Mouse (Mus musculus) lung, embryonic 16.5 days (tissue): ENCODE measurements around the gene Pin1rt1. TPM values are rescaled to one million over a fixed set of nuclear protein-coding genes. Genes with fewer than 3 reads are reported as not detected.

ENCODE experiments used
- ATAC-seq: fragments of 200-750 bp; cut with Nextera tagmentation; 2 replicates; pipeline ENCODE4 v1.8.0; 2017; ENCODE audit warnings: low read depth, mild to moderate bottlenecking, moderate library complexity
- H3K27ac ChIP-seq: fragments of 300-500 bp; sonication (generic); 2 replicates; pipeline ENCODE4 v1.5.1; 2014; ENCODE audit warnings: mild to moderate bottlenecking, control low read depth, low read length
- H3K27me3 ChIP-seq: fragments of 300-500 bp; sonication (generic); 2 replicates; pipeline ENCODE4 v1.6.1; 2014; ENCODE audit warnings: low read depth, low read length, mixed read lengths; ENCODE audit not compliant: control insufficient read depth, insufficient read depth
- H3K36me3 ChIP-seq: fragments of 300-500 bp; sonication (generic); 2 replicates; pipeline ENCODE4 v1.6.1; 2014; ENCODE audit warnings: low read length; ENCODE audit not compliant: control insufficient read depth, insufficient read depth
- H3K4me1 ChIP-seq: fragments of 300-500 bp; sonication (generic); replicated peaks from 2 replicates; pipeline ENCODE4 v1.6.1; 2014; ENCODE audit warnings: low read length, mixed read lengths; ENCODE audit not compliant: control insufficient read depth, insufficient read depth
- H3K4me2 ChIP-seq: fragments of 300-500 bp; sonication (generic); 2 replicates; pipeline ENCODE4 v1.6.1; 2014; ENCODE audit warnings: low read depth, low read length, control low read depth
- H3K4me3 ChIP-seq: fragments of 300-500 bp; sonication (generic); 2 replicates; pipeline ENCODE4 v1.5.1; 2014; ENCODE audit warnings: mild to moderate bottlenecking, low read length, control low read depth
- H3K9ac ChIP-seq: fragments of 300-500 bp; sonication (generic); 2 replicates; pipeline ENCODE4 v1.6.1; 2014; ENCODE audit warnings: low read length, control low read depth
- H3K9me3 ChIP-seq: fragments of 300-500 bp; sonication (generic); 2 replicates; pipeline ENCODE4 v1.6.1; 2016; ENCODE audit warnings: low read length; ENCODE audit not compliant: control insufficient read depth
- WGBS: fragments of 180-500 bp; shearing (Covaris S2); extraction: QIAGEN DNeasy Blood & Tissue Kit; methylation state at CpG from one replicate; pipeline ENCODE4 v1.1.7; 2014; 5-methylcytosine and 5-hydroxymethylcytosine counted together
- polyA plus RNA-seq: library from polyadenylated mRNA; unstranded; fragments of >200 nt; fragmentation: Nextera tagmentation; extraction: Ambion mirVana; gene quantifications from 2 replicates; pipeline ENCODE4 v1.2.1, GENCODE M21; 2015

Gene Pin1rt1
- 0.18 and 0.21 TPM in 2 replicates for polyA plus RNA-seq

- no peaks in the 10 kb centered on the region for H3K27me3 ChIP-seq
- no peak within 1 kb of the TSS for H3K27ac ChIP-seq
- no peaks in the 10 kb centered on the region for H3K36me3 ChIP-seq
- no peak for ATAC-seq
- H3K4me3 ChIP-seq = no peak within 1 kb of the TSS
- no peak within 1 kb of the TSS for H3K4me2 ChIP-seq
- H3K9me3 ChIP-seq = no peaks in the 10 kb centered on the region
- WGBS = 86% methylated on average over 4 of the region's 4 CpGs
- peaks cover 2% of the 10 kb centered on the region; the same call in 1 of the 2 replicates for H3K4me1 ChIP-seq
- no peak within 1 kb of the TSS for H3K9ac ChIP-seq
Measured at GRCm38 (mm10) chr2:104716279-104716678, at the start of gene Pin1rt1. TSS of gene Pin1rt1 (minus strand) at chr2:104716379.

- 83% methylated on average over 4 of the region's 4 CpGs for WGBS
- Histone ChIP-seq H3K9ac (no peak overlapping the region), H3K36me3 (peaks cover 18% of the 10 kb centered on the region), H3K9me3 (no peaks in the 10 kb centered on the region), H3K4me1 (no peaks in the 10 kb centered on the region), H3K4me2 (no peak overlapping the region), H3K27ac (no peak overlapping the region), H3K4me3 (no peak overlapping the region), H3K27me3 (no peaks in the 10 kb centered on the region)
- ATAC-seq = no peak
Measured at GRCm38 (mm10) chr2:104764018-104764417, 47.8 kb upstream of the Pin1rt1 start.

- WGBS = 64% methylated on average over 8 of the region's 8 CpGs
- H3K4me3 ChIP-seq = no peak overlapping the region
- H3K36me3 ChIP-seq = peaks cover 15% of the 10 kb centered on the region
- no peaks in the 10 kb centered on the region for H3K27me3 ChIP-seq
- no peak overlapping the region for H3K27ac ChIP-seq
- H3K9ac ChIP-seq = no peak overlapping the region
- ATAC-seq = no peak
- H3K4me2 ChIP-seq = no peak overlapping the region
- H3K4me1 ChIP-seq = no peaks in the 10 kb centered on the region
- H3K9me3 ChIP-seq = no peaks in the 10 kb centered on the region
Measured at GRCm38 (mm10) chr2:104763134-104763703, 47.0 kb upstream of the Pin1rt1 start.

DNA sequence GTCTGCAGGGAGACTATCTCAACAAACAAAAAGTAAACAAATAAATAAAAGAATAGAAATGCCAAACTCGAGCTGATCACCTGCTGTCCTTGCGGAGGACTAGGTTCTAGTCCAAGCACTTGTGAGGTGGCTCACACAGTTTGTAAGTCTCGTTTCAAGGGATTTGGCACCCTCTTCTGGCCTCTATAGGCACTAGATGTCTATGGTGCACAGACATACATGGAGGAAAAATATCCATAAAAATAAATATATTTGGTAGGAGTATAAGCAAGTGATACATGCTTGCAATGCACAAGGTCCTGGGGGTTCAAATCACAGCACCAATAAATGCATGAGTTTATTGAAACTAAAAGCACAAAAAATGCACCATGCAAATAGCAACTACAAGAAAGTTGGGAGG is 34.4 kb upstream of the Pin1rt1 start:
- H3K9me3 ChIP-seq = no peaks in the 10 kb centered on the region
- peak; percentile 47; the same call in 1 of the 2 replicates for ATAC-seq
- H3K4me1 ChIP-seq = no peaks in the 10 kb centered on the region
- no peak overlapping the region for H3K4me2 ChIP-seq
- H3K27me3 ChIP-seq = no peaks in the 10 kb centered on the region
- WGBS = 53% methylated on average over 3 of the region's 3 CpGs
- H3K4me3 ChIP-seq = no peak overlapping the region
- no peak overlapping the region for H3K9ac ChIP-seq
- no peak overlapping the region for H3K27ac ChIP-seq
- no peaks in the 10 kb centered on the region for H3K36me3 ChIP-seq

DNA sequence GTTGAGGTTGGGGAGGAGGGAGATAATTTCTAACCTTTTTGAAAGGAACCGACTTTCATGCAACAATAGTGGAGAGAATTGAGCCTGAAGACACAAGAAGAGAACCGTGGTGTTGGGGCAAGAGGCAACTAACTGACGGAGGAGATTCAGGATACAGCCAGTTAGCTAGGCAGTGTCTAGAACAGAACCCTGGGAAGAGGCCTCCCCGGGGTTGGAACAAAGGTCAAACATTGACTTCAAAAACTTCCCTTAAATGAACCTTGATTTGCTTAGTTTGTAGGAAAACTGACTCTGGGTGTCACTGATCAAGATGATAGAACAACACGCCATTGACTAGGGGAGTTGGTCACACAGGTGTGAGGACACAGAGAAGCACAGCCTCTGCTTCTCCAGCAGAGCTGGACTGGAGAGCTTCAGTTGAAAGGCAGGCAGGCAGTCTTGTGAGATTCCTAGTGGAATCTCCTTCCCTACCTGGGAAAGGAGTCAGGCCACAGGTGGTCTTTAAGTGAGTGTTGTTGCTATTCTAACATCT is 32.5 kb upstream of the Pin1rt1 start:
- ATAC-seq = no peak
- 71% methylated on average over 5 of the region's 5 CpGs for WGBS
- H3K36me3 ChIP-seq = no peaks in the 10 kb centered on the region
- no peak overlapping the region for H3K27ac ChIP-seq
- no peak overlapping the region for H3K4me2 ChIP-seq
- H3K4me1 ChIP-seq = no peaks in the 10 kb centered on the region
- no peak overlapping the region for H3K9ac ChIP-seq
- H3K4me3 ChIP-seq = no peak overlapping the region
- H3K27me3 ChIP-seq = no peaks in the 10 kb centered on the region
- no peaks in the 10 kb centered on the region for H3K9me3 ChIP-seq

GRCm38 (mm10) chr2:104746251-104746650 is 30.1 kb upstream of the Pin1rt1 start:
- Histone ChIP-seq H3K27me3 (no peaks in the 10 kb centered on the region), H3K9me3 (no peaks in the 10 kb centered on the region), H3K4me2 (no peak overlapping the region), H3K9ac (no peak overlapping the region), H3K27ac (no peak overlapping the region), H3K36me3 (no peaks in the 10 kb centered on the region), H3K4me3 (no peak overlapping the region), H3K4me1 (peaks cover 3% of the 10 kb centered on the region; the same call in 1 of the 2 replicates)
- WGBS = 48% methylated on average over 8 of the region's 8 CpGs
- no peak for ATAC-seq

- H3K4me2 ChIP-seq = no peak overlapping the region
- no peak overlapping the region for H3K4me3 ChIP-seq
- peaks cover 6% of the 10 kb centered on the region; the same call in 1 of the 2 replicates for H3K4me1 ChIP-seq
- no peak for ATAC-seq
- no peak overlapping the region for H3K9ac ChIP-seq
- H3K27me3 ChIP-seq = no peaks in the 10 kb centered on the region
- H3K36me3 ChIP-seq = no peaks in the 10 kb centered on the region
- no peaks in the 10 kb centered on the region for H3K9me3 ChIP-seq
- H3K27ac ChIP-seq = no peak overlapping the region
- 53% methylated on average over 5 of the region's 5 CpGs for WGBS
Measured at GRCm38 (mm10) chr2:104743971-104744370, 27.8 kb upstream of the Pin1rt1 start.

GRCm38 (mm10) chr2:104743160-104743559 is 27.0 kb upstream of the Pin1rt1 start:
- Histone ChIP-seq H3K4me3 (peak overlapping the region; percentile 70), H3K4me2 (peak overlapping the region; percentile 81), H3K4me1 (peaks cover 6% of the 10 kb centered on the region; the same call in 1 of the 2 replicates), H3K36me3 (no peaks in the 10 kb centered on the region), H3K27ac (no peak overlapping the region), H3K9me3 (no peaks in the 10 kb centered on the region), H3K9ac (peak overlapping the region; percentile 71), H3K27me3 (no peaks in the 10 kb centered on the region)
- 8% methylated on average over 7 of the region's 7 CpGs for WGBS
- ATAC-seq = peak; percentile 22

DNA sequence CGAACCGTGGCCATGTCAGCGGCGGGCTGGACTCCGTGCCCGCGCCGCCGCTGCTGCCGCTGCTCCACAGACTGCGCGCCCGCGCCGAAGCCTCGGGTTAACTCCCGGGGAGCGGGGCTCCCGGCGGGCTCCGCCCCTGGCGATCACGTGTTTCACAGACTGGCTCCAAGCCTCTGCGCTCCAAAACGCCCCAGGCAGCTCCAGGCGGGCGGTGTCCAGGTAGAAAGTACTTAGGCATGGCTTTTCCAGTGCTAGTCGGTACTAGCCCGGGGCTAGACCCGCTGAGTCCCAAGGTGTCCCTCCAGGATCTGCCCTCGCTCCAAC is 26.5 kb upstream of the Pin1rt1 start, which contains the start of gene Depdc7:
TSS of gene Depdc7 (minus strand) at position 138 of the 324 bp plus-strand sequence.
- H3K4me3 ChIP-seq = peak within 1 kb of the TSS; percentile 70
- H3K27me3 ChIP-seq = no peaks in the 10 kb centered on the region
- H3K4me2 ChIP-seq = peak within 1 kb of the TSS; percentile 81
- H3K9me3 ChIP-seq = no peaks in the 10 kb centered on the region
- H3K9ac ChIP-seq = peak within 1 kb of the TSS; percentile 71
- peaks cover 6% of the 10 kb centered on the region; the same call in 1 of the 2 replicates for H3K4me1 ChIP-seq
- H3K27ac ChIP-seq = no peak within 1 kb of the TSS
- H3K36me3 ChIP-seq = no peaks in the 10 kb centered on the region
- WGBS = 0% methylated on average over 28 of the region's 31 CpGs
- peak; percentile 97 for ATAC-seq
